Mouse (Mus musculus) liver, postnatal 0 days (tissue): ENCODE data around the gene Myo3b. TPM values are rescaled to one million over a fixed set of nuclear protein-coding genes. Genes with fewer than 3 reads are reported as not detected.

Experiments
- ATAC-seq: fragments of 200-750 bp; cut with Nextera tagmentation; 2 replicates; pipeline ENCODE4 v1.8.0; 2017; ENCODE audit warnings: mild to moderate bottlenecking, moderate library complexity
- DNase-seq: peaks from one replicate; pipeline ENCODE4 v3.0.0-alpha.2; 2016
- H3K27ac ChIP-seq: fragments of 300-500 bp; sonication (generic); 2 replicates; pipeline ENCODE4 v1.5.1; 2014; ENCODE audit warnings: antibody characterized with exemption, moderate library complexity, mild to moderate bottlenecking, low read depth
- H3K27me3 ChIP-seq: fragments of 300-500 bp; sonication (generic); 2 replicates; pipeline ENCODE4 v1.6.1; 2014; ENCODE audit warnings: low read length, control low read depth, mixed read lengths; ENCODE audit not compliant: insufficient read depth
- H3K36me3 ChIP-seq: fragments of 300-500 bp; sonication (generic); replicated peaks from 2 replicates; pipeline ENCODE4 v1.6.1; 2014; ENCODE audit warnings: mild to moderate bottlenecking, control low read depth, low read length, moderate library complexity, mixed read lengths; ENCODE audit not compliant: insufficient read depth
- H3K4me1 ChIP-seq: fragments of 300-500 bp; sonication (generic); 2 replicates; pipeline ENCODE4 v1.6.1; 2014; ENCODE audit warnings: antibody characterized with exemption, mild to moderate bottlenecking, control low read depth; ENCODE audit not compliant: insufficient read depth
- H3K4me2 ChIP-seq: fragments of 300-500 bp; sonication (generic); 2 replicates; pipeline ENCODE4 v1.6.1; 2014; ENCODE audit warnings: low read depth, mild to moderate bottlenecking, low read length, moderate library complexity, mixed read lengths
- H3K4me3 ChIP-seq: fragments of 300-500 bp; sonication (generic); 2 replicates; pipeline ENCODE4 v1.5.1; 2014; ENCODE audit warnings: low read depth, low read length
- H3K9ac ChIP-seq: fragments of 300-500 bp; sonication (generic); replicated peaks from 2 replicates; pipeline ENCODE4 v1.6.1; 2014; ENCODE audit warnings: mild to moderate bottlenecking, moderate library complexity
- H3K9me3 ChIP-seq: fragments of 300-500 bp; sonication (generic); 2 replicates; pipeline ENCODE4 v1.6.1; 2016; ENCODE audit warnings: mild to moderate bottlenecking, control low read depth, low read length, mixed read lengths
- CTCF ChIP-seq: sonication (generic); IDR thresholded peaks from 2 replicates; pipeline ENCODE4 v1.5.1; 2016; ENCODE audit warnings: antibody characterized with exemption, low read depth
- EP300 ChIP-seq: IDR thresholded peaks from 2 replicates; pipeline ENCODE4 v1.6.1; 2016; ENCODE audit warnings: antibody characterized with exemption, low read depth, mild to moderate bottlenecking
- WGBS: fragments of 180-500 bp; shearing (Covaris S2); extraction: QIAGEN DNeasy Blood & Tissue Kit; methylation state at CpG from one replicate; pipeline ENCODE4 v1.1.7; 2014; ENCODE audit not compliant: insufficient replicate concordance; 5-methylcytosine and 5-hydroxymethylcytosine counted together
- polyA plus RNA-seq: library from polyadenylated mRNA; unstranded; fragments of >200 nt; fragmentation: Nextera tagmentation; extraction: Ambion mirVana; gene quantifications from 2 replicates; pipeline ENCODE4 v1.2.1, GENCODE M21; 2015

The Myo3b gene
- polyA plus RNA-seq, 1 experiment from 2014 or later = not detected

GRCm38 (mm10) chr2:70126330-70126729 lies 87.4 kb downstream of the Myo3b start:
- Histone ChIP-seq H3K4me1 (peaks cover 3% of the 10 kb centered on the region; the same call in 1 of the 2 replicates), H3K9me3 (no peaks in the 10 kb centered on the region), H3K9ac (no peak overlapping the region), H3K36me3 (no peaks in the 10 kb centered on the region), H3K4me2 (no peak overlapping the region), H3K4me3 (no peak overlapping the region), H3K27ac (no peak overlapping the region), H3K27me3 (peaks cover 14% of the 10 kb centered on the region)
- 67% methylated on average over 10 of the region's 10 CpGs for WGBS
- ATAC-seq (no peak), DNase-seq (no peak)
- TF ChIP-seq CTCF (no peak), EP300 (no peak)

DNA sequence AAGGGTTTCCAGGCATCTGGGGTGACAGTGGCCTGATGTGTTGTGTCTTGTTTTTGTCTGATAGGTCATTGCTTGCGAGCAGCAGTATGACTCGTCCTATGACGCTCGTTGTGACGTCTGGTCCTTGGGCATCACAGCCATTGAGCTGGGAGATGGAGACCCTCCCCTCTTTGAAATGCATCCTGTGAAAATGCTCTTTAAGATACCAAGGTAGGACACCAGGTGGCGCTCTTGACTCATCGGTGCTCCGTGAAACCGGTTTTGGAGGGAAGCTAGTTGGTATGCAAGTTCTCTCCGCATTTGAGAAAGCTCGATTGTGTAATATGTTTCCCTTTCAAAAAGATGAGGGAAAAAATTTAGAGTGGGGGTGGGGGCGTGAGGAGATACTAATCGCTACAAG lies 87.9 kb downstream of the Myo3b start:
- Histone ChIP-seq H3K4me3 (no peak overlapping the region), H3K9ac (no peak overlapping the region), H3K27ac (no peak overlapping the region), H3K4me1 (peaks cover 3% of the 10 kb centered on the region; the same call in 1 of the 2 replicates), H3K4me2 (no peak overlapping the region), H3K9me3 (no peaks in the 10 kb centered on the region), H3K27me3 (peaks cover 14% of the 10 kb centered on the region), H3K36me3 (no peaks in the 10 kb centered on the region)
- ATAC-seq = no peak
- peak; percentile 85 for TF ChIP-seq CTCF
- no peak for TF ChIP-seq EP300
- WGBS = under 1% methylated on average over 13 of the region's 13 CpGs
- peak; percentile 74 for DNase-seq

DNA sequence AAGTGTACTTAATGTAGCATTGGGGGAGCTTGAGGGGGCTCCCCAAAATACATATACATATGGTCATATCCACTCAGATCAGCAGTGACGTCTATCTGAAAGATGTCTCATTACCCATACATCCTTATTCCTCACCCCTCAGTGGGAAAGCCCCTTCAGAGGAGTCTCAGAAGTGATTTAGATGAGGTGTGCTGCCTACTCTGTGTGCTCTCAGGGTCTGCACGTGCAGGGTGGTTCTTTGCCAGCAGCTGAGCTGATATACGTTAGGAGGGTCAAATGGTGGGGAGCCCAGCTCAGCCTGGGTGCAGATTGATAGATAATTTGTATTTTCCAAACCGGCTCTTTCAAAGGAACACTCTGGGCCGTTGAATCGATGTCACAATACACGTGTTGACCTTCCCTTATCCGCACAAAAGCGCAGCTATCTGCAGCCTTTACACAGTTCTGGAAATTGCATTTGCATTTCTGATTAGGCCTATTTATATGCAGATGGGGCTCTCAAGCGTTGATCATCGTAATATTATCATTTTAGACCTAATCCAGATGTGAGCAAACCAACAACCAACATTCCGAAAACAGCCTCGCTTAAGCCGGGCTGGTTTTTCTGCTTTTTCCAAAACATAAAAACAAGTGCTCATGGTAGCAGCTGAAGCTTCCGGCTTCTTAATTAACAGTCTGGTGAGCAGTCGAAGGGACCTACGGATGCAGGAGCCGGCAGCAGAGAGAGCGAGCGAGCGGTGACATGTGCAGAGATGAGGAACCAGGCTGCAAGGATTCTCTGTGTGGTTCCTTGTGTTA lies 88.6 kb downstream of the Myo3b start:
- TF ChIP-seq CTCF = no peak
- no peak for TF ChIP-seq EP300
- no peaks in the 10 kb centered on the region for H3K36me3 ChIP-seq
- ATAC-seq = no peak
- H3K4me1 ChIP-seq = peaks cover 3% of the 10 kb centered on the region; the same call in 1 of the 2 replicates
- DNase-seq = no peak
- no peaks in the 10 kb centered on the region for H3K9me3 ChIP-seq
- H3K27ac ChIP-seq = no peak overlapping the region
- H3K9ac ChIP-seq = no peak overlapping the region
- WGBS = 11% methylated on average over 21 of the region's 21 CpGs
- no peak overlapping the region for H3K4me3 ChIP-seq
- peaks cover 14% of the 10 kb centered on the region for H3K27me3 ChIP-seq
- H3K4me2 ChIP-seq = no peak overlapping the region

- H3K4me1 ChIP-seq = peaks cover 3% of the 10 kb centered on the region; the same call in 1 of the 2 replicates
- DNase-seq (no peak), ATAC-seq (no peak)
- H3K4me3 ChIP-seq = no peak overlapping the region
- H3K36me3 ChIP-seq = no peaks in the 10 kb centered on the region
- no peak overlapping the region for H3K4me2 ChIP-seq
- TF ChIP-seq EP300 (no peak), CTCF (no peak)
- peaks cover 14% of the 10 kb centered on the region for H3K27me3 ChIP-seq
- 39% methylated on average over 6 of the region's 6 CpGs for WGBS
- H3K9me3 ChIP-seq = no peaks in the 10 kb centered on the region
- H3K9ac ChIP-seq = no peak overlapping the region
- no peak overlapping the region for H3K27ac ChIP-seq
Observed at GRCm38 (mm10) chr2:70128590-70128989, 89.7 kb downstream of the Myo3b start.

GRCm38 (mm10) chr2:70129566-70129965 lies 90.6 kb downstream of the Myo3b start:
- Histone ChIP-seq H3K36me3 (no peaks in the 10 kb centered on the region), H3K27me3 (peaks cover 14% of the 10 kb centered on the region), H3K27ac (no peak overlapping the region), H3K4me3 (no peak overlapping the region), H3K9me3 (no peaks in the 10 kb centered on the region), H3K9ac (no peak overlapping the region), H3K4me2 (no peak overlapping the region), H3K4me1 (peaks cover 3% of the 10 kb centered on the region; the same call in 1 of the 2 replicates)
- 54% methylated on average over 3 of the region's 3 CpGs for WGBS
- no peak for TF ChIP-seq EP300
- TF ChIP-seq CTCF = no peak
- DNase-seq = no peak
- ATAC-seq = no peak

DNA sequence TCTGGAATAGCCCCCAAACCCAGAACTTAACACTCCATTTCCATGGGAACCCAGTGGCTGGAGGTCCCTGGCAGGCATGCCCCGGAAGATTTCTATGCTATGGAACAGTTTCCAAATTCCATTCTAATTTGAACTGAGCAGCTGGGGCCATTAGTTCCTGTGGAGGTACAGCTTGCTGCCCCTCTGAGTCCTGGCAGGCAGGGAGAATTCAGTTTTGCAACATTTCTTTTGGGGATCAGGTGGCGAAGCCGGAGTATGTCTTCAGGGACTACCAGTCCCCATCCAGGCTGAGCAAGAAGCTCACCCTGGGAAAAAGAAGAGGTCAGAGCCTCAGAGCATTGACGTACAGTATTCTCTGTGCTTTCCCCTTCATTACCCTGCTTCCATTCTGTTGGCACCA lies 94.4 kb downstream of the Myo3b start:
- ATAC-seq (no peak), DNase-seq (no peak)
- Histone ChIP-seq H3K4me2 (no peak overlapping the region), H3K9me3 (no peaks in the 10 kb centered on the region), H3K36me3 (no peaks in the 10 kb centered on the region), H3K27ac (no peak overlapping the region), H3K9ac (no peak overlapping the region), H3K4me1 (no peaks in the 10 kb centered on the region), H3K27me3 (peaks cover 9% of the 10 kb centered on the region), H3K4me3 (no peak overlapping the region)
- WGBS = 77% methylated on average over 4 of the region's 4 CpGs
- TF ChIP-seq EP300 (no peak), CTCF (no peak)
